Mouse (Mus musculus) v-Abl transformed pro-B cells (cell line): ENCODE data around the gene Gm28305.

ENCODE experiments used
- in situ Hi-C, 2 experiments: fragments of 400-800 bp; cut with MboI; formaldehyde crosslinking; loops; one replicate each; pipeline ENCODE4 v1.15.1; 2025; ENCODE audit not compliant: unreplicated experiment in 2 of 2

Gene Gm28305

DNA sequence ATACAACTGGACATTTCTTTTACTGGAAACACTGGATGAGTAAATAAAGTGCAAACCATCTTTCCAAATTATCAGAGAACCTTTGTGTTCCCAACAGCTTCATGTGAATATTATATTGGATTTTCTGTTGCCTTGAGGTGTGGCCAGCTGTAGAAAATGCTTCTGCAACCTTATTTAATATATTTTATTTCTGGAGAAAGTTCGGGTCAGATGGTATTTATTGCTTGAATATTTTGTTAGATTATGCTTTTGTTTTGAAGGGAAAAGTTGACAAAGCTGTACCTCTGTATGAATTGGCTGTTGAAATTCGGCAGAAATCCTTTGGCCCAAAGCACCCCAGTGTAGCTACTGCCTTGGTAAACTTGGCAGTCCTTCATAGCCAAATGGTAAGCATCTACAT lies at the start of gene Gm28305:
Gene Gm28305 (plus strand): TSS at position 301 of the 400 bp plus-strand sequence.
- in situ Hi-C loops, result no loop called here

DNA sequence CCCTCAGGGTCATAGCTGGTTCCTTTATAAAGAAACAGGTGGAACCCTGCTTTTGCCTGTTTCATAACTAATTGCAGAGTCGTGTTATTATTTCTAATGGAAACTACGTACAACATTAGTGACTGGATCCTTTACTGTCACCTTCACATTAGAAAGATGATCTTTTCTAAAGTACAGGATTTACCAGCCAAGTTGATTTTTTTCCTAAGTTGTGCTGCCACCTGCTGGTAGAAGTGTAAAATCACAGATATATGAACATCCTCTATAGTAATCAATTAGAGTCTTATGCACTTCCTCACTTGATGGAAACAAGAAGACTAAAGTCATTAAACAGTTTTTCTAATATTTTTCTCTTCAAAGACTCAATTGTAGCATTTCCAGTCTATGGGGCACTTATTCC lies 44.0 kb upstream of the Gm28305 start:
- in situ Hi-C loops, result loop anchor here (5.0 to 25.0 kb wide), 9 partner anchors 234 to 904 kb away; partner anchors contain the start of genes 1300017J02Rik (in 2 of the 2), Topbp1 (in 2 of the 2) and Tmem108 (in 1 of the 2)

DNA sequence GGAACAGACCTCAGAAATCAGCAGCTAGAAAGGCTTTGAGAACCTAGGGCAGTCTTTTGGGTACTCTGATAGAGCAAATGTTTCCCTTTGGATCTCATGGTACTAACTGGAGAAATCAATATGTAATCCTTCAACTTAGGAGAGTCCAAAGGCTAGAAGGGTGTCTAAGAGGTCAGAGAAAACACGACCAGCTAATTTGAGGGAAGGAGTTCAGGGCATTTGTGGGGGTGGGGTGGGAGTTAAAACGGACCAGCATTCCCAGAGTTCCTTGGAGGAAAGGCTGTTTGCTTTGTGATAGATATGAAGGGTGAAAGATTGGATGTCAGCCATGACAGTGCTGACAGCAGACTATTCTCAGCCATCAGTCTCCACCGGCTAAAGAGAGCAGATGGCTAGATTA lies 39.9 kb upstream of the Gm28305 start:
- in situ Hi-C loops, result loop anchor here (10.0 to 25.0 kb wide), 3 partner anchors 274 to 1394 kb away; partner anchors contain the start of genes Anapc13 (in 1 of the 2), Aste1 (in 1 of the 2), Cep63 (in 1 of the 2) and Nek11 (in 1 of the 2)

DNA sequence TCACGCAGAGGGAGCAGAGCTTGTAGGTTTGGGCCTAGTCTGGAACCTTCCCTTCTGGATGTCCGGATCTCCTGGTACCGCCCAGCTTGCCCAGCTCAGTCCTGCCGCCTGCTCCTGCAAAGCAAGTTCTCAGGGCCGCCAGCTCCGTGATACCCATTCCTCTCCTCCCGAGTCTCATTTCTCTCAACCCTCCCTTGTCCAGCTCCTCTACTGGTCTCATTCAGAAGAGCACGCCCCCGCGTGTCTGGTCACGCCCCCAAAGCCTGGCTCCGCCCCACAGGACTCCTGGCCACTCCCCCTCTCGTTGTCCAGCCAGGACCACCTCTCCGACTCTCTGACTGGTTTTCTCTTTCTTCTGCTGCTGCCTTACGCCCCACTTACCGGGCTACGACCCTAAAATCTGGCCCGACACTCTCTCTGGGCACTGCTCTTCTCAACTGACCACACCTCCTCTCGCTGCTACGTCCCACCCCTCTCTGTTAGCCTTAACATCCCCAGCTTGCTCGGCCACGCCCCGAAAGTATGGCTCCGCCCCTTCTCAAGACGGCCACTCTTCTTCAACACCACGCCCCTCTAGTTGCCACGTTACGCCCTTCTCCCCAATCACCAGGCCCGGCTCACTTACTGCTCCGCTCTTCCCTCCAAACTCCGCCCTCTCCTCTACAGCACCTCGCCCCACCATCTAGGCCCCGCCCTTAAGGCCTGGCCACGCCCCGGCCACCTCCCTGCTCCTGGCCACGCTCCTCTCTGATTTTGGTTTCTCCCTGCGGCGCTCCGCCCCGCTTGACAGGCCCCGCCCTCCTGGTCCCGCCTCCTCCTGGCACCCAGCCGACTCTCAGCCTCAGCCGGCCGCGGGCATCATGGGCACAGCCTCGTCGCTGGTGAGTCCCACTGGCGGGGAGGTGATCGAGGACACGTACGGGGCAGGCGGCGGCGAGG lies 38.3 kb upstream of the Gm28305 start, which contains the start of gene Nphp3:
Gene Nphp3 (plus strand): TSS at position 624 of the 939 bp plus-strand sequence.
- in situ Hi-C loops, result loop anchor here (10.0 to 25.0 kb wide), 3 partner anchors 273 to 1393 kb away; partner anchors contain the start of genes Anapc13 (in 1 of the 2), Aste1 (in 1 of the 2), Cep63 (in 1 of the 2) and Nek11 (in 1 of the 2)

DNA sequence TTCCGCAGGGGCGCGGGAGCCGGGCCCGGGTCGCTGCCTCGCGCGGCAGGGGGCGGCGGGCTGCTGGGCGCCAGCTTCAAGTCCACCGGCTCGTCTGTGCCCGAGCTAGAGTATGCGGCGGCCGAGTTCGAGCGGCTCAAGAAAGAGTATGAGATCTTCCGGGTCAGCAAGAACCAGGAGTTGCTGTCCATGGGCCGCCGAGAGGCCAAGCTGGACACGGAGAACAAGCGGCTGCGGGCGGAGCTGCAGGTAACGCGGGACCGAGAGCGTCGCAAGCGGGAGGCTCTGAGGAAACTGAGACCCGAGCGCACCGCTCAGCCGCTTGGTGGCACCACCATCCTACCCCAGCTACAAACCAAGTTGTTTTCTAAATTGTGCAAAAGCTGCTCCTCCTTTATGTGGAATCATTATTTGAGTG lies 37.5 kb upstream of the Gm28305 start:
- in situ Hi-C loops, result loop anchor here (10.0 to 25.0 kb wide), 3 partner anchors 272 to 1392 kb away; partner anchors contain the start of genes Anapc13 (in 1 of the 2), Aste1 (in 1 of the 2), Cep63 (in 1 of the 2) and Nek11 (in 1 of the 2)

DNA sequence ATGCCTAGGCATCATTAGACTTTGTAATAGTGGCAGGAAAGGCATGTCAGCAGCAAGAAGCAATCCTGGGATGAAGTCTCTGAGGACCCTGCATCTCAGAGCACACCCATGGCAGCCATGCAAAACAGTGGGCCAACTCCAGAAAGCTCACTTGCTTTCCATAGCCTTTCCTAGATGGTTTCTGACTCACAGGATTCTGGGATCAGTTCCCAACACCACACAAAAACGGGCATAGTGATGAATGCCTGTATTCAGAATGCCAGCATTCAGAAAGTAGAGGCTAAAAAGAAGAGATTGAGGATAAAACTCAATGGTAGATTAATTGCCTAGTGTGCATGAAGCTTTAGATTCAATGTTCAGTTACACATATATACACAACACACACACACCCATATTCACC lies 25.9 kb upstream of the Gm28305 start:
- in situ Hi-C loops, result loop anchor here in 1 of 2 experiments (25.0 kb wide), 1 partner anchor 1377 kb away; the partner anchor contains the start of genes Anapc13 and Cep63

DNA sequence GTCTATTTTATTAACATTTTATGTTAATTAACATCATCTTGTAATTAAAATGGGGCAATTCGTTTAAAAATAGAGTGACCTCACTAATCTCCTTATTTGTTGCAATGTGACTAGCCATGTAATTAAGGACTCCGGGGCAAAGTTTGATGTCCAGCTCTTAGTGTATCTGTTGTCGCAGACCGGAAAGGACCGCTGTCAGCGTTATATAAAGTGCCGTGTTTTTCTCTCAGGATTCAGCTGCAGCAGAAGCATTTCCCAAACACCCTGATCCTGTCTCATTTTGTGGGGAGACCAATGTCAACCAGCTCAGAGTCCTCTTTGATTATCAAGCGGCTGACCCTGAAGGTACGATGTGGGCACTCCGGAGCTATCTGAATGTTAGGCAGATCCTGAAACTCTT lies 19.4 kb upstream of the Gm28305 start:
- in situ Hi-C loops, result loop anchor here in 1 of 2 experiments (25.0 kb wide), 1 partner anchor 1384 kb away; the partner anchor contains the start of genes Anapc13 and Cep63

DNA sequence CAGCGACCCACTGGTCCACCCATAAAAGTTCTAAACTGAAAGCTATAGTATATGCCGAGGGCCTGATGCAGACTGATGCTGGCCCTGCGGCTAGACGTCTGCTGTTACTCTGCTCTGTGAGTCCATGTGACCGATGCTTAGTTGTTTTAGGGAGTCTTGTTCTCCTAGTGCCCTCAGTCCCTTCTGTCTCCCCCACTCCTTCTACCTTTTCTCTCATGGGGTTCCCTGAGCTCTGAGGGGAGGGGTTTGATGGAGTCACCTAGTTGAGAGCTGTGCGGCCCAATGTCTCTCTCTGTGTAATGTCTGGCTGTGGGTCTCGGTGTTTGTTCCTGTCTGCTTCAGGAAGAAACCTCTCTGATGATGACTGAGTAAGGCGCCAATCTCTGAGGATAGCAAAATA lies 13.3 kb upstream of the Gm28305 start:
- in situ Hi-C loops, result no loop called here

DNA sequence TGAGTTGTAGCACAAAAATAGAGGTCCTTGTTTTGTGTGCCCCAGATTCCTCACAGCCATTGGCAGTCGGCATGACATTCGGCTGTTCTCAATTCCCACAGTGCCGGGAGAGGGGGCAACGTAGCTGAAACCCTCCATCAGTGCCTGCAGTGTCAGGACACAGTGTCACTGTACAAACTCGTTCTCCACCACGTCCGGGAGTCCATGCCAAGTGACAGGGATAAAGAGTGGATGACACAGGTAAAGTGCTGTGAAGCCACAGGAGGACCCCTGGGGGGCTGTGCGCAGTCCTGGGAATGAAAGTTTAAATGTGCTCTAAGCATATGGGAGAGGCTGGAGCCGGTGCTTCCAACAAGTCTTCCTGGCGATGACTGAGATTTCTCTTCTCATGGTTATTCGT lies 10.6 kb upstream of the Gm28305 start:
- in situ Hi-C loops, result loop anchor here in 1 of 2 experiments (10.0 kb wide), 1 partner anchor 345 kb away; no protein-coding TSS in a partner anchor

DNA sequence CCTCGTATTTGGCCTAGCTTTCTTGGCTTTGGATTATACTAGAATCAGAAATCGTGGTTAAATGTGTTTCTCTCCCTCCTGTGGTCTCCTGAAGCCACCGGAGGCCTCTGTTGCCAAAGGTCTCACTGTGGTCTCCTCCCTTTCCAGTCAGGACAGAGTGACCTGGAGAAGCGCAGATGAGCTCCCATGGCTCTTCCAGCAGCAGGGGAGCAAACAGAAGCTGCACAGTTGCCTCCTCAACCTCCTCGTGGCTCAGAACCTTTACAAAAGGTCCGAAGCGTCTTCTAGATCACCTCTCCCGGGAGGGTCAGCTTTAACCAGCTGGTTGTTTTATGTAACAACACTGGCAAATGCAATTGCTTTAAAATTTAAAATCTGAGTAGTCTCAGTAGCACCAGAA lies 6.2 kb upstream of the Gm28305 start:
- in situ Hi-C loops, result loop anchor here in 1 of 2 experiments (10.0 kb wide), 1 partner anchor 341 kb away; no protein-coding TSS in a partner anchor

DNA sequence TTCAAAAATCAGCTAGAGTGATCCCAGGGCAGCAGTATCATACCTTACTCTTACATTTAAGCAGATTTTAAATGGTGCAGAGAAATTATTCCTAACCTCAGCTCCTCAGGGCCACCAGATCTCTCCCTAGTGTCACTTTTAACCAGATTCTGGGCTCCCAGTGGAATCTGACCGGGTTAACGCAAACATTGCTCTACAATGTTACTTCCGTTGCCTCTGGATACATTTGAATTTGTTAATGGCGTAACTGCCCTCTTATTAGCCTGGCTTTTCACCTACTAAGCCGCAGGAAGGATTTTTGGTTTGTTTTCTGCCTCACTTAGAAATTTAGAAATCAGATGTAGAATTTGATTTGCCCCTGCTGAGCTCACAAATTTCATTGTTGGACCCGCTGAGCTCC lies 5.7 kb upstream of the Gm28305 start:
- in situ Hi-C loops, result loop anchor here (5.0 to 10.0 kb wide), 2 partner anchors 340 to 348 kb away; no protein-coding TSS in a partner anchor

DNA sequence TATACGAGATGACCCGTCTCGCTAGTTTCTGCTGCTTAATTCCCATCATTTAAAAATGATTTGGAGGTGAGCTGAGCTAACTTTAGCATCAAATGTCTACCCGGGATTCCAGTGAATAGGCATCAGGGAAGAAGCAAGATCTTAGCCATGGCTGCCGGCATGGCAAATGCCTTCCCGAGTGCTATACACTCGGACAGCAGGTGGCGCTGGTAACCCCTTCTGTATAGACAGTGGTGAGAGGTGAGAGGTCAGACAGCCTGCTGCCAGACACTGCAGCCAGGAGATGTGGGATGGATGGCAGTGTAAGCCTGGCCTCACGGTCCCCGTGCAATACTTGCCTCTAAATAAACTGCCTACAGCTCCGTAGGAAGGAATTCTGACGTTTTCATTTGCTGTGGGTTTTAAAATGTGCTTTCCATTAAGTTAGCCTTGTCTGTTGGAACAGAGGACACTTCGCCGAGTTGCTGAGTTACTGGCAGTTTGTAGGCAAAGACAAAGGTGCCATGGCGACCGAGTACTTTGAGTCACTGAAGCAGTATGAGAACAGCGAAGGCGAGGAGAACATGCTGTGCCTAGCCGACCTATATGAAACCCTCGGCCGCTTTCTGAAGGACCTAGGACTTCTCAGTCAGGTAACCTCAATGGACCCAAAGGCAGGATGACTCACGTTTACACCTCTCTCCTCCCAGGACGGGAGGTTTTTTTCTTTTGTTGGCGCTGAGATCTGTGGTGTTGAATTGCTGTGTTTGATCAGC lies 5.0 kb upstream of the Gm28305 start:
- in situ Hi-C loops, result loop anchor here (5.0 to 10.0 kb wide), 2 partner anchors 339 to 347 kb away; no protein-coding TSS in a partner anchor

DNA sequence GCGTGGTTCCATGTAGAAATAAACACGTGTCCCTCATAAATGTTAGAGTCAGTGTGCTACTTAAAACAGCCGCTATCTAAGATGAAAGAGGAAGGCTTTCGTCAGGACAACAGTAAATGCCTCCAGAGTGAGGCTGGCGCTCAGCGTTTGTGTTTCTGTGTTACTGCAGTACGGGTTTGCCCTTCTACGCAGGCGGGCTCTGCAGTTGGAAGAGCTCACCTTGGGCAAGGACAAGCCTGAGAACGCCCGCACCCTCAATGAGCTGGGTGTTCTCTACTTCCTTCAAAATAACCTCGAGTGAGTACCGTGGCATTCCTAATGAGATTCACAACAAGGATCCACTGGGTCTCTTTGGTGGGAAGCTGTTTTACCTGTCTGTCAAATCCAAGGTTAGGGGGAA lies 2.2 kb upstream of the Gm28305 start:
- in situ Hi-C loops, result loop anchor here (5.0 to 10.0 kb wide), 2 partner anchors 337 to 344 kb away; no protein-coding TSS in a partner anchor

DNA sequence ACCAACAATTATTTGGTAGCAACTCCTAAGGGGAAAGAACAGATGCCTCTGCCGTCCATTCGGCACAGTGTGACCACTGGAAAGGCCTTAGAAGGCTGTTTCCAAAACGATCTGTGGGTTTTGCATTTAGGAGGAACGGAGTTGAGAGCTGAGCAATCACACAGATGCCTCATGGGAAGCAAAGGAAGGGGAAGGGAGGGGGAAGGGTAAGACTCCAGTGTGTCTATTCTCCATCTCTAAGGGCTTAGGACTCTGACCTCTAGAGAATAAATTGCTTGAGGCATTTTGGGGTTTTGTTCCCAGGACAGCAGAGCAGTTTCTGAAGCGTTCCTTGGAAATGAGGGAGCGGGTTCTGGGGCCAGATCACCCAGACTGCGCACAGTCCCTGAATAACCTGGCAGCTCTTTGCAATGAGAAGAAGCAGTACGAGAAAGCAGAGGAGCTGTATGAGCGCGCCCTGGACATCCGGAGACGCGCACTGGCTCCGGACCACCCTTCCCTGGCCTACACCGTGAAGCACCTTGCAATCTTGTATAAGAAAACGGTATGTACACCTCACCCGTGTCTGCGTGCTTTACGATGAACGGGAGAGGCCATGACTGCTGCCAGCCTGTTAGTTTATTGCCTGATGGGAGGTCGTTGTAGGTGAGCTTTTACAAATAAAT lies 1.3 kb upstream of the Gm28305 start:
- in situ Hi-C loops, result loop anchor here (5.0 to 10.0 kb wide), 2 partner anchors 336 to 343 kb away; no protein-coding TSS in a partner anchor

DNA sequence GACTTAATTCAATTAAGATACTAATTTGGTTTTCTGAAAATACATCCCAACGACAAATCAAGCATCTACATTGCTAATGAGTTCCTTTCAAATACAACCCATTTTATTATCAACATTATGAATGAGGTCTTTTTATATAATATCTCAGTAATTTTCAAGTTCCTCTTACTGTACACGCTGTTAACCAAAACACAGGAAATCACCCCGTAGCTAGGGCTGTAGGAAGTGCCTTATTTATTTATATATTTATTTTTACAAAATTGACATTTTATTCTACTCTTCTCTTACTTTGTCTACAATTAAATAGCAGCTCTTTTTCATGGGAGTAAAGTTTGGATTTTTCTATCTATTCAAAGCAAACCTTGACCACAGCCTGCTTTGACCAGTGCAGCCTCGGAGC lies 720 bp upstream of the Gm28305 start:
- in situ Hi-C loops, result loop anchor here (5.0 to 10.0 kb wide), 2 partner anchors 335 to 343 kb away; no protein-coding TSS in a partner anchor

DNA sequence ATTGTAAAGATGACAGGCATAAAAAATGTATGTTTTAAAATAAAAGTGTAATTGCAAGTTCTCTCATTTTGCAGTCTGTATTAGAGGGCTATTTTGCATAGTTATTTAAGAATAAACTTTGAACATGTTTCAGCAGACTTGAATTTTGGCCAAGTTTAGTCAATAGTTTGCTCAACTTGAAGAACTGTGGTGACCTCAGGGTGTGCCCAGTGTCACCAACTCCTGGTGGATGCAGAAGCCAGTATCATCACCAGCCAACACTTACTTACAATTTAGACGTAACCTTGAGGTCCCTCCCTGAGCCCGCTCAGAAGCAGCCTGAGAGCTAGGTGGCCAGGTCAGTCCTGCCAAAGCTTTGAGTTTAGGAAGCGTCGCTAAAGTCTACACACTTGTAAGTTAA lies 3.2 kb downstream of the Gm28305 start:
- in situ Hi-C loops, result no loop called here

DNA sequence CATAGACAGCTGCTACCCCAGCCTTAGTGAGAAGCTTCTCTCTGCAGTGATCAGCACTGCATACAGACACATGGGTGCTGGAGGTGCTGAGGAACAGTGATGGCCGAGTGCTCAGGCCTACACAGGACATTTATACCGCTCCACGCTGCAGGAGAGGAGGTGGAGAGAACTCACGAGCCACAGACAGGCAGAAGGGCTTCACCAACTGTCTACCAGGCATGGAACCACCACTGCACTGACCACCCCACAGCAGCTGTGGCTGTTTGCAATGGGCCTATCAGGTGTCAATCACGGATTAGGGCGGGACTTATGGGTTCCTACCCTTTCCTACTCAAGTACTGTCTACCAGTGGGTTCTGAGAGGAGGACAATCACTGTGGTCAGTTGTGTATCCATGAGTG lies 10.6 kb downstream of the Gm28305 start:
- in situ Hi-C loops, result loop anchor here in 1 of 2 experiments (25.0 kb wide), 1 partner anchor 1336 kb away; the partner anchor contains the start of genes Aste1 and Nek11

DNA sequence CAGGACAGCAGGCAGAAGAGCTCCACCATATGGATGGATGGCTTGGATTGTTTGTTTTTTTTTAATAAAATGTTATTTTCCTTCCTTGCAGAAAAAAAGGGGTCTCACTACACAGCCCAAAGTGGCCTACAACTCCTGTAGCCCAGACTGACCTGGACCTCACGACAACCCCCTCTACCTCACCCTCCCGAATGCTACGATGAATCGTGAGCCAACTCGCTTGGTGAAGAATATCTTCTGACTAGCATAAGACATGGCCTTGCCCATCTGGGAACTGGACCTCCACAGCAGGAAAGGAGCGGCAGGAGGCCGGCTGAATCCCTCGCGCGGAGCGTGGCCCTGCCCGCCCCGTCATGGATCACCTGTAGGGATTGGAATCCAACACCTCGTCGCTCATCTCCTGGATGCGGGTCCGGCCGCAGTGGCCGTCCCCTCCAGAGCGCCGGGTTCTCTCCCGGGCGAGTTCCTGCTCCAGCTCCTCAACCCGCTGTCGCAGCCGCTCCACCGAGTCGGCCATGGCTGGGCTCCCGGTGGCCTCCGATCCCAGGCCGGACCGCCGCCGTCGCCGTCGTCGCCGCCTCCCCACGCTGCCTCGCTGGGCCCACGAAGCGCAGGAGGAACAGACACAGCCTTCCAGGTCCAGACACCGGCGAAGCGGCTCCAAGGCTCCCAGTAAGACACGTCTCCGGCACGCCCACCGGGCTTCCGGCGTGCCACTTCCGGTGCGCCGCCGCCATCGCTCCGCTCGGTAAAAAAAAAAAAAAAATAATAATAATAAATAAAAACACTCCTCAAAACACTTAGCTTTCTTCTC lies 22.2 kb downstream of the Gm28305 start, which contains the start of gene Uba5:
Gene Uba5 (minus strand): TSS at position 705 of the 814 bp plus-strand sequence.
- in situ Hi-C loops, result loop anchor here (10.0 to 25.0 kb wide), 2 partner anchors 312 to 1325 kb away; partner anchors contain the start of genes Aste1 (in 1 of the 2) and Nek11 (in 1 of the 2)
